Mouse (Mus musculus): ENCODE results near the gene Nr4a3. TPM values are rescaled to one million over a fixed set of nuclear protein-coding genes. Genes with fewer than 3 reads are reported as not detected.

Gene Nr4a3
- polyA plus RNA-seq, 1 experiment from 2014 or later: not detected

Other genes starting within 250 kb of the Nr4a3 start
- gene Stx17, start 79.8 kb downstream of the Nr4a3 start, polyA plus RNA-seq (2014; fragmentation: Nextera tagmentation; extraction: Ambion mirVana): 26.8 and 29.0 TPM in 2 replicates
- 72.3 and 74.6 TPM in 2 replicates for gene Erp44, start 234.4 kb downstream of the Nr4a3 start, polyA plus RNA-seq (2014; fragmentation: Nextera tagmentation; extraction: Ambion mirVana)
- 8.0 and 8.8 TPM in 2 replicates for gene Invs, start 234.6 kb downstream of the Nr4a3 start, polyA plus RNA-seq (2014; fragmentation: Nextera tagmentation; extraction: Ambion mirVana)